Mouse (Mus musculus) heart, embryonic 16.5 days (tissue): ENCODE results near the gene Dcakd. TPM values are rescaled to one million over a fixed set of nuclear protein-coding genes. Genes with fewer than 3 reads are reported as not detected.
A peak's percentile ranks its signal among the peaks of the same experiment; 100 is the strongest.

Experiments
- ATAC-seq: fragments of 200-750 bp; cut with Nextera tagmentation; replicated peaks from 2 replicates; pipeline ENCODE4 v1.8.0; 2017; ENCODE audit warnings: moderate number of reproducible peaks; ENCODE audit not compliant: insufficient read depth, low FRiP score; ENCODE audit errors: extremely low read depth
- H3K27ac ChIP-seq: fragments of 300-500 bp; sonication (generic); 2 replicates; pipeline ENCODE4 v1.5.1; 2014; ENCODE audit warnings: mild to moderate bottlenecking, low read length, control low read depth, moderate library complexity
- H3K27me3 ChIP-seq: fragments of 300-500 bp; sonication (generic); 2 replicates; pipeline ENCODE4 v1.6.1; 2014; ENCODE audit warnings: low read length, mixed read lengths; ENCODE audit not compliant: control insufficient read depth, insufficient read depth
- H3K36me3 ChIP-seq: fragments of 300-500 bp; sonication (generic); 2 replicates; pipeline ENCODE4 v1.6.1; 2014; ENCODE audit not compliant: control insufficient read depth, insufficient read depth
- H3K4me1 ChIP-seq: fragments of 300-500 bp; sonication (generic); 2 replicates; pipeline ENCODE4 v1.6.1; 2014; ENCODE audit warnings: low read length, mixed read lengths; ENCODE audit not compliant: control insufficient read depth, insufficient read depth
- H3K4me2 ChIP-seq: fragments of 300-500 bp; sonication (generic); 2 replicates; pipeline ENCODE4 v1.6.1; 2014; ENCODE audit warnings: low read depth, mild to moderate bottlenecking, control low read depth, low read length
- H3K4me3 ChIP-seq: fragments of 300-500 bp; sonication (generic); 2 replicates; pipeline ENCODE4 v1.5.1; 2014; ENCODE audit warnings: mild to moderate bottlenecking, control low read depth, low read length
- H3K9ac ChIP-seq: fragments of 300-500 bp; sonication (generic); 2 replicates; pipeline ENCODE4 v1.6.1; 2014; ENCODE audit warnings: low read length, control low read depth
- H3K9me3 ChIP-seq: fragments of 300-500 bp; sonication (generic); replicated peaks from 2 replicates; pipeline ENCODE4 v1.6.1; 2016; ENCODE audit warnings: low read length; ENCODE audit not compliant: control insufficient read depth
- WGBS: fragments of 180-500 bp; shearing (Covaris S2); extraction: QIAGEN DNeasy Blood & Tissue Kit; methylation state at CpG from one replicate; pipeline ENCODE4 v1.1.7; 2014; 5-methylcytosine and 5-hydroxymethylcytosine counted together
- polyA plus RNA-seq: library from polyadenylated mRNA; unstranded; fragments of >200 nt; fragmentation: Nextera tagmentation; extraction: Ambion mirVana; gene quantifications from 2 replicates; pipeline ENCODE4 v1.2.1, GENCODE M21; 2015

The Dcakd gene
- polyA plus RNA-seq, 1 experiment from 2014 or later = 66.9 TPM

- ATAC-seq = no peak
- peak overlapping the region; percentile 41; the same call in 1 of the 2 replicates for H3K9ac ChIP-seq
These were observed 64.8 kb downstream of the Dcakd start for GRCm38 (mm10) chr11:102963246-102963854.

GRCm38 (mm10) chr11:102962861-102963245, 65.3 kb downstream of the Dcakd start:
- Histone ChIP-seq H3K9me3 (no peaks in the 10 kb centered on the region), H3K4me3 (no peak overlapping the region), H3K36me3 (no peaks in the 10 kb centered on the region), H3K27ac (no peak overlapping the region), H3K4me1 (peaks cover 5% of the 10 kb centered on the region), H3K4me2 (no peak overlapping the region), H3K27me3 (peaks cover 27% of the 10 kb centered on the region), H3K9ac (no peak overlapping the region)
- WGBS = 53% methylated on average over 7 of the region's 7 CpGs
- no peak for ATAC-seq

More at GRCm38 (mm10) chr11:102963246-102963854, 64.8 kb downstream of the Dcakd start:
- Histone ChIP-seq H3K36me3 (no peaks in the 10 kb centered on the region), H3K27ac (no peak overlapping the region), H3K4me3 (no peak overlapping the region), H3K4me1 (peaks cover 5% of the 10 kb centered on the region), H3K9me3 (no peaks in the 10 kb centered on the region), H3K4me2 (peak overlapping the region; percentile 10), H3K27me3 (peaks cover 27% of the 10 kb centered on the region)
- WGBS = 18% methylated on average over 16 of the region's 16 CpGs

- H3K36me3 ChIP-seq = no peaks in the 10 kb centered on the region
- no peak overlapping the region for H3K9ac ChIP-seq
- H3K4me1 ChIP-seq = peaks cover 5% of the 10 kb centered on the region
- peaks cover 18% of the 10 kb centered on the region for H3K27me3 ChIP-seq
- H3K4me3 ChIP-seq = no peak overlapping the region
- H3K9me3 ChIP-seq = no peaks in the 10 kb centered on the region
- no peak overlapping the region for H3K4me2 ChIP-seq
- WGBS = 88% methylated on average over 4 of the region's 4 CpGs
- ATAC-seq = no peak
- no peak overlapping the region for H3K27ac ChIP-seq
These were observed 67.1 kb downstream of the Dcakd start for GRCm38 (mm10) chr11:102961082-102961481.

GRCm38 (mm10) chr11:102958870-102959269, 69.3 kb downstream of the Dcakd start:
- Histone ChIP-seq H3K4me1 (peaks cover 13% of the 10 kb centered on the region), H3K36me3 (no peaks in the 10 kb centered on the region), H3K27me3 (peaks cover 9% of the 10 kb centered on the region), H3K27ac (no peak overlapping the region), H3K4me2 (no peak overlapping the region), H3K4me3 (no peak overlapping the region), H3K9me3 (no peaks in the 10 kb centered on the region), H3K9ac (no peak overlapping the region)
- ATAC-seq = no peak
- WGBS = 64% methylated on average over 1 of the region's 1 CpGs

- peaks cover 7% of the 10 kb centered on the region for H3K27me3 ChIP-seq
- 89% methylated on average over 6 of the region's 6 CpGs for WGBS
- ATAC-seq = no peak
- no peak overlapping the region for H3K4me3 ChIP-seq
- H3K27ac ChIP-seq = no peak overlapping the region
- H3K9me3 ChIP-seq = no peaks in the 10 kb centered on the region
- H3K9ac ChIP-seq = no peak overlapping the region
- H3K4me2 ChIP-seq = no peak overlapping the region
- H3K4me1 ChIP-seq = peaks cover 9% of the 10 kb centered on the region
- no peaks in the 10 kb centered on the region for H3K36me3 ChIP-seq
These were observed 69.7 kb downstream of the Dcakd start for GRCm38 (mm10) chr11:102958431-102958830.

GRCm38 (mm10) chr11:102957692-102958091, 70.4 kb downstream of the Dcakd start:
- no peak overlapping the region for H3K9ac ChIP-seq
- 71% methylated on average over 8 of the region's 8 CpGs for WGBS
- no peak overlapping the region for H3K27ac ChIP-seq
- no peaks in the 10 kb centered on the region for H3K9me3 ChIP-seq
- H3K27me3 ChIP-seq = peaks cover 9% of the 10 kb centered on the region
- H3K36me3 ChIP-seq = no peaks in the 10 kb centered on the region
- H3K4me2 ChIP-seq = no peak overlapping the region
- H3K4me1 ChIP-seq = peaks cover 8% of the 10 kb centered on the region
- H3K4me3 ChIP-seq = no peak overlapping the region
- ATAC-seq = no peak

GRCm38 (mm10) chr11:102956962-102957614, 71.0 kb downstream of the Dcakd start:
- H3K9ac ChIP-seq = no peak overlapping the region
- H3K4me3 ChIP-seq = no peak overlapping the region
- ATAC-seq = no peak
- H3K4me1 ChIP-seq = peaks cover 8% of the 10 kb centered on the region
- H3K9me3 ChIP-seq = no peaks in the 10 kb centered on the region
- H3K27me3 ChIP-seq = peaks cover 12% of the 10 kb centered on the region
- no peak overlapping the region for H3K27ac ChIP-seq
- 43% methylated on average over 16 of the region's 16 CpGs for WGBS
- no peak overlapping the region for H3K4me2 ChIP-seq
- no peaks in the 10 kb centered on the region for H3K36me3 ChIP-seq

- Histone ChIP-seq H3K36me3 (no peaks in the 10 kb centered on the region), H3K4me1 (peaks cover 12% of the 10 kb centered on the region), H3K27ac (no peak overlapping the region), H3K9ac (no peak overlapping the region), H3K27me3 (peaks cover 40% of the 10 kb centered on the region), H3K4me3 (no peak overlapping the region), H3K9me3 (no peaks in the 10 kb centered on the region), H3K4me2 (no peak overlapping the region)
- WGBS = 40% methylated on average over 6 of the region's 6 CpGs
- ATAC-seq = no peak
These were observed 75.2 kb downstream of the Dcakd start for GRCm38 (mm10) chr11:102952922-102953321.
